Mouse (Mus musculus) stomach, postnatal 0 days (tissue): ENCODE data around the gene Asb3.

Experiments used
- CTCF ChIP-seq: IDR thresholded peaks from 2 replicates; pipeline ENCODE4 v1.5.1; 2016; ENCODE audit warnings: antibody characterized with exemption, low read depth, mild to moderate bottlenecking, moderate library complexity
- EP300 ChIP-seq: optimal IDR thresholded peaks from 2 replicates; pipeline ENCODE3; 2016; ENCODE audit warnings: antibody characterized with exemption

DNA sequence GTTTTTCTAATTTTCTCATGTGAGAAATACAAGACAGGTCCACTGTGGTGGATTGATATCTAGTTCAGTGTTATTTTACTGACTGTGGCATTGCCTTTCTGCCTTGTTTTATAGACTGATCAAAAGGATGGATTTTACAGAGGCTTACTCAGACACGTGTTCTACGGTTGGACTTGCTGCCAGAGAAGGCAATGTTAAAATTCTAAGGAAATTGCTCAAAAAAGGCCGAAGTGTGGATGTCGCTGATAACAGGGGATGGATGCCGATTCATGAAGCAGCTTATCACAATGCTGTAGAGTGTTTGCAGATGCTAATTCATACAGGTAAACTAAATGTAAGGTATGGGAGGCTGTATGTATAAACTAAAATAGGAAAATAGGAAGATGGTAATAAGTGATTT, 113.0 kb downstream of the Asb3 start:
- TF ChIP-seq CTCF (no peak), EP300 (no peak)
